Mouse (Mus musculus) testis, adult 2 months (tissue): ENCODE measurements around the gene Pdlim7.

Experiments used
- CTCF ChIP-seq: fragments of 200-500 bp; IDR thresholded peaks from 2 replicates; pipeline ENCODE4 v1.5.1; 2012; ENCODE audit warnings: low read depth, mild to moderate bottlenecking, inconsistent platforms, low read length, moderate library complexity; ENCODE audit not compliant: control insufficient read depth, insufficient read depth, insufficient replicate concordance
- POLR2A ChIP-seq: fragments of 200-500 bp; IDR thresholded peaks from 2 replicates; pipeline ENCODE4 v1.6.1; 2012; ENCODE audit warnings: low read depth, mild to moderate bottlenecking, inconsistent platforms, low read length, moderate library complexity; ENCODE audit not compliant: control insufficient read depth

DNA sequence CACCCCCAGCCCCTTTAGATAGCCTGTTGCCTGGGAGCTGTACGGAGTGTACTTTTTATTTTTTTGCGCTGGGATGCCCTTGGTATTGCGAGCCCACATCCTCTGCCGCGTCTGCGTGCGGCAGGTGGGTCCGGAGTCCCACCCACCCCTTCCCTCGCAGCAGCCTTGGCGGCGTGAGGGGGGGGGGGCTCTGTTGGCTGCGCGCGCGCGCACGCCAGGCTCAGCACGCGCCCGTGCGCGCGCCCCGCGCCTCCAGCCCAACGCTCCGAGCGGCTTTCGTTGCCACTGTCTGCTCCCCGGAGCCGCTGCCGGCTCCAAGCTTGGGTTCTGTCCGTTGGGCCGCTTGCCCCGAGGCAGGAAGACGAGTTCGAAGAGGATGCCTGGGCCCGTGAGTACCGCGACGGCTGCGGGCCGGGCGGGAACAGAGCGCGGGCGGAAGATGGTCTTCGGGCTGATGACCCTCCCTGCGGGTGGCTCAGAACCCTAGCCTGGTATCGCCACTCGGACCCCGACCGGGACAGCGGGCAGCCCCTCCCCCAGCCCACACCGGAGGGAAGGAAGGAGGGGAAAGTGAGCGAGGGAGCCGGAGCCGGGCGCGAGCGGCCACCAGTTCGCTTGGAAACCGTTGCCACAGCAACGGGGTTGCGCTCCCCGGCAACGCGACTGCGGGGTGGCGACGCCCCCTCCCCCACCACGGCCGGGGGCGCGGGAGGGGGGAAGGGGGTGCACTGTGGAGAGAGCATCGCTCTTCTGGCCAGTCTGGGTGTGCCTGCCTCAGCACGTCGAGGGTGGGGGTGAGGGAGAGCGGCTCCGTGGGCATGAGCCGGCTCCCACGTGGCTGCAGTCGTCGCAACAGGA, 49.2 kb downstream of the Pdlim7 start, which contains the start of gene Prr7:
- TF ChIP-seq CTCF (no peak), POLR2A (peak; percentile 55)
